Mouse (Mus musculus): ENCODE results near the gene Fgfr2. TPM values are rescaled to one million over a fixed set of nuclear protein-coding genes. Genes with fewer than 3 reads are reported as not detected.
A peak's percentile ranks its signal among the peaks of the same experiment; 100 is the strongest.

The Fgfr2 gene
- total RNA-seq, 2 experiments from 2014 or later, result not detected

DNA sequence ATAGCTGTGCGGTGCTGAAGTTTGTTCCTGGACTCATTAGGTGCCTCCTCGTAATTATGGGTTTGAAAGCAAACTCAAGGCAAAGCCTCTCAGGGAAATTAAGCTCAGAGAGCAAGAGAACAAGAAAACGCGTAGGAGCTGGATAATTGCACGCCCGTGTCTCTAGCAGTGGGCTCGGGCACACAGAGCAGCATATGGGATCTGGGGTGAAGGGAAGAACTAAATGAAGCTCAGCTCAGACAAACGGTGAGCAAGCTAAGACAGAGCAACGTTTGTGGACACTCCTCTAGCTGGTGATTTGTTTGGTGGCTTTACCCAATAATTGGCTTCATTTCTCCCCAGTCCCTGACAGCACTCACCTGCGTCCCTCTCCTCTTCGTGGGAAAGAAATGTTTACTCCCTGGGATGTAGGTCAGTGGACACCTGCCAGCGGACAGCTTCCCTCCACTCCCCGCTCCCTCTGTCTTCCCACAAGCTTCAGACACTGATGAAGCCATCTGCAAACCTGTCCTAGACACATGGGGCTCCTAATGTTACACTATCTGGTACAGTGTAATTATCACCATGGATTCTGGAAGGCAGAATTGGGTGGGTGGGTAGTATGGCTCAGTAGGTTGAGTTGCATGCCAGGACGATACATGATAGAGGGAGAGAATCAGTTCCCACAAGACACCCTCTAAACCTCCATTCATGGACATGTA is 1117.0 kb downstream of the Fgfr2 start:
- no peak for ATAC-seq (replicated peaks; ENCODE audit: poor library complexity)

DNA sequence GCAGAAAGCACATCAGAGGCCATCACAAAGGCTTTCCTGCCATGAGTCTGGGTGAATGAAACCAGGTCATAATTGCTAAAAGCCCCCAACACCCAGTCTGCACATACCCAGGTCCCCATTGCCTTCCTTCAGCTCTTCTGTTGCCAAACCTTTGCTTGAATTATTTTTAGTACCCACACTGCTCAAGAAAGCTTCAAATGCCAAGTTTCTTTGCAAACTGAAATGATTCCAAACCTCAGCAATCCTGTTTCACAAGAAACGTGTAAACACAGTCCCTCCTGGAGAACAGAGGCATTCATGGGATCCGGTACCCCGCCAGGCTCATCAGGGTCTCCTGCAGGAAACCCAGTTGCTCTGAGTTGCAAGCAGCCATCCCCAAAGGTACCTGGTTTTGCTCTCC is 1130.3 kb downstream of the Fgfr2 start:
- no peak for ATAC-seq (replicated peaks; ENCODE audit: poor library complexity)

DNA sequence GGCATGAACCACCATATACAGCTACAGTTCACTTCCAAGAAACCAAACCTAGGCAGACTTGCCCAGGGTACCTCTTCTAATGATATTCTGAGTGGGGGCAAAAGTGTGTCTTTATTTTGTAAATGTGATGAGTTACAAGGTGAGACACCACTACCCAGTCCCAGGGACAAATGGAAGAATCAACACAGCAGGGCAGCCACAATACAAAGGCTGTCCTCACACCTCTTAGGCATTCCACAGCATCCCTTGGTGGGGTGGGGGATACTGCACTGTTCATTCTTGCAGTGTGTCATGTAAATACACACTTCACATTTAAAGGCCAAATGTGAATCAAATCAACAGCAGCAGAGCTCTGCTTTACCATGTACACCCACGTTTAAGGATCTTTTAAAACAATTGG is 1130.9 kb downstream of the Fgfr2 start:
- ATAC-seq (replicated peaks; ENCODE audit: poor library complexity), result no peak

DNA sequence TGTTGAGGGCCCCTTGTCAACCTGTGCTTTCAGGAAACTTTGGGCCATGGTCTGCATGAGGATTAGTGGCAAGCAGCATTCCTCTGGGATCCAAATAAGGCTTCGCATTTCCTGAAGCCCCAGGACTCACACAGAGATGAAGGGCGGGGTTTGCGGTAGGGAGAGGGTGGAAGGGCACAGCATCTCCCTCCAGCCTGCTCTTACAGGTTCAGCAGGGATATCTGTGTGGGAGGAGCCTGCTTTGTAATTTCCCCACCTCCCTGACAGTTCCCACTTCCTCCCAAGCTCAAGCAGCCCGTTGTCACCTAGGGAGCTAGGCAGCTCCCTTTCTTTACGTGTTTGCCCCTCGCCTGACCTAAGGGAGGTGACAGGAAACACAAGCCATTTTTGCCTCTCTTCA is 1134.1 kb downstream of the Fgfr2 start:
- ATAC-seq (replicated peaks; ENCODE audit: poor library complexity), result no peak

DNA sequence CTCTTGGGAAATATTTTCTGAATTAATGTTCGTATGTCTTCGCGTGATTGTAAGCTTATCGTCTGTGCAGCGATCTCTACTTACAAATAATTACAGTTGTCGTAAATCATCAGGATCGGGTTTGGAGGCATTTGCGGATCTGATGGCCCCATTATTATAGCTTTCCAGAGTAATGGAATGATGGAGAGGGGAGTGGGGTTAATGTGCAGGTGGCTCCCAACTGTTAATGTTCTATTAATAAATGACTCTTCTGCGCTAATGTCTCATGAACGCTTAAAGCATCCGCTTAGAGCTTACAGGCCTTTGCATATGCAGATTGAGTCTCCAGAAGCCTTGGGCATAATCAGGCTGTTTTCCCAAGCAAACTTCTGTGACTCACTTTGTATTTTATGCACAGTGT is 1144.5 kb downstream of the Fgfr2 start:
- no peak for ATAC-seq (replicated peaks; ENCODE audit: poor library complexity)

DNA sequence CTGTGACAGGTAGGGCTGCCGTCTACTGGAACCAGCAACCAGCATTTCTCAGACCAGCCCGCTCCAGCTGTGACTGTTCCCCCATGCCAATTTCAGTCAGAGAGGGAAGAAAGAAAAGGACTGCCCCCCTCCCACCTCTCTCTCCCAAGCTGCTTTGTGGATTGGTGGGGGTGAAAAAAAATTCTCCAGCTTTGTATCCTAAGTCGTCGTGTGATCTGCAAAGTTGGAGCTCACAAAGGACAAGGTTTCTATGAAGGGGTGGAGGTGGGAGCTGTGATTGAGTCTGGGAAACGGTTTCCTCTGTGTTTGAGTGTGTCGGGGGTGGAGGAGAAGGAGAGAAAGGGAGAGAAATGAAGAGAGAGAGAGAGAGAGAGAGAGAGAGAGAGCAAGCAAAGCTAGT is 1147.3 kb downstream of the Fgfr2 start:
- ATAC-seq (replicated peaks; ENCODE audit: poor library complexity), result no peak

DNA sequence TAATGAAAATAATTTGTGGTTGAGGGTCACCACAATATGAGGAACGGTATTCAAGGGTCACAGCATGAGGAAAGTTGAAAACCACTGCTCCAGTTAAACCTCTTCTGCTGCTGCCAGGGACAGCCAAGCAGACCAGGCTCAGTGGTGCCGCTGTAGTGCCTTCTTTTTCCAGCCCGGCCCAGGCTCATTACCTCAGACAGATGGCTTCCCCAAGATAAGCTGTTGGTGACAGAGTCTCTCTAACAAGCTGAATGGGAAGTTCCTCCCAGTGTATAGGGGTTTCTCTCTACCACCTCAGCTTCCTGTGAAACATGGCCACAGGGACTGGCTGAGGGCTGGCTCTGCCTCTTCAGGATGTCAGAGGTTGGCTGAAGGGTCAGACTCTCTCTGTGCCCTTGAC is 1152.9 kb downstream of the Fgfr2 start:
- peak; percentile 65 for ATAC-seq (replicated peaks; ENCODE audit: poor library complexity)

DNA sequence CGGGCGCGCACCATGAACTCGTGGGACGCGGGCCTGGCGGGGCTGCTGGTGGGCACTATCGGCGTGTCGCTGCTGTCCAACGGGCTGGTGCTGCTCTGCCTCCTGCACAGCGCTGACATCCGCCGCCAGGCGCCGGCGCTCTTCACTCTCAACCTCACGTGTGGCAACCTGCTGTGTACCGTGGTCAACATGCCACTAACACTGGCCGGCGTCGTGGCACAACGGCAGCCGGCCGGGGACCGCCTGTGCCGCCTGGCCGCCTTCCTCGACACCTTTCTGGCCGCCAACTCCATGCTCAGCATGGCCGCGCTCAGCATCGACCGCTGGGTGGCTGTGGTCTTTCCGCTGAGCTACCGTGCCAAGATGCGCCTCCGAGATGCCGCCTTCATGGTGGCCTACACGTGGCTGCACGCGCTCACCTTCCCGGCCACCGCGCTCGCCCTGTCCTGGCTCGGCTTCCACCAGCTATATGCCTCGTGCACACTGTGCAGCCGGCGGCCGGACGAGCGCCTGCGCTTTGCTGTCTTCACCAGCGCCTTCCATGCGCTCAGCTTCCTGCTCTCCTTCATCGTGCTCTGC is 1156.1 kb downstream of the Fgfr2 start:
- ATAC-seq (replicated peaks; ENCODE audit: poor library complexity), result peak; percentile 21; the same call in 1 of the 2 replicates

DNA sequence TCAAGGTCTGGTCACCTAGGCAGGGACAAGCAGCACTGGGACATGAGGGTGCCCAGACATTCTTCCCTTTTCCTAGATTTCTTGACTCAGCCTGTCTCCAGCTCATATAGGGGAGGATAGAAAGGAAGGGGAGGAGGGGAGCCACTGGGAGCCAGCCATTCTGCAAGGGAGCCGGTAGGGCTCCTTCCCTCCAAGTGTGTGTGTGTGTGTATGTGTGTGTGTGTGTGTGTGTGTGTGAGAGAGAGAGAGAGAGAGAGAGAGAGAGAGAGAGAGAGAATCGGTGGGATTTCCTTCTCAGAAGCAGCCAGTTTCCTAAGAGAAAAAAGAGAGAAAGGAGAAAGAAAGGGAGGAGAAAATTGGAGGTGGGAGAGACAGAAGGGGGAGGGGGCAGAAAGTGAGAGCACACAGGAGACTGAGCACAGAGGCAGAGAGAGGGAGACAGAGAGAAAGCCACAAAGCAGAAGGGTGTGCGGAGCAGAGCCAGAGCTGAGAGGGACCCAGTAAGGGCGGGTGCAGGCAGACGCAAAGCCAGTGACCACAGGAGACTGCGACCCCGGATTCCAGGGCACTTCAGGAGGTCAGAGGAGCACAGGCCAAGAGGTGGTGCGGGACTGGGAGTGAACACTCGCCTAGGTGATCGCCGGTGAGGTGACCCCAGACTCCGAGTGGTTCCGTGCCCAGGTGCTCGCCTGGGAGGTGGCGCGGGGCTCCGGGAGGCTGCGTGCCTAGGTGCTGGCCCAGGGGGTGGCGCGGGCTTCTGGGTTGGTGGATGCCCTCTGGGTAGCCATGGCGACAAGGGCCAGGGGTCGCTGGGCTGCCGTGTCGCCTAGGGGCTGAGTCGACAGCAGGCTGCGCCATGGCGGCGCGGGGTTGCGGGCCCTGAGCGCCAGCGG is 1156.9 kb downstream of the Fgfr2 start, which contains the start of gene Gpr26:
Gpr26 (plus strand) TSS at position 438 of the 893 bp plus-strand sequence.
- ATAC-seq (replicated peaks; ENCODE audit: poor library complexity), result no peak

DNA sequence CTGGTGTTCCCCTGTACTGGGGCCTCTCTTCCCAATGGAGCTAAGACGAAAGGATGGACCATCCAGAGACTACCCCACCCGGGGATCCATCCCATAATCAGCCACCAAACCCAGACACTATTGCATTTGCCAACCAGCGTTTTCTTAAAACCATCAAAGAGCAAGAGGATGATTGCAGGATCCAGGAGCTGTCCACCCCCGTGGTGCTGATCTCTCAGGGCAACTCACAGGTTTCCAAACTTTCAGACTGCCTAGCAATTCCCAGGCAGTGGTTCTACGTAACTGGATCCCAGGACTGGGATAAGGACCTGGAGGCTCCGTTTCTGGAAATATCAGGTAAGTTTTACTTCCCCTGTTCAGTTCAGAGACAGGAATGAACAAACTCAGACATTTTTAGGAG is 1162.6 kb downstream of the Fgfr2 start:
- no peak for ATAC-seq (replicated peaks; ENCODE audit: poor library complexity)

DNA sequence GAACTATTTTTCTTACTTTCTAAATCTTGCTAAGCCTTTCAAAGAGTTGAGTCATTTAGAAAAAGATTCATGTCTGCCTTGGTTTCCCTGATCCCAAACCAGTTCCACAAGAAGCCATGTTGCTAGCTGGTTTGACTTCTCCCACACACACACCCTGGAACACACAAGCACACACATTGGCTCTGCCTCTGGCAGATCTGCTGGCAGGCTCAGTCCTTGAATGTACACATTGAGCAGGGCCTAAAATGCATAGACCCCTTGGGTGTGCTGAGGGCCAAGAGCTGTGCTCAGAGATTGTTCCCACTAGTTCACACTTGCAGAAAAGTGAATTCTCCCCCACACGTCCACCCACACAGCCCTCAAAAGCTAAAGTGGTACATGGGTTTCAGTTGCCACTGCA is 1164.4 kb downstream of the Fgfr2 start:
- ATAC-seq (replicated peaks; ENCODE audit: poor library complexity), result no peak

DNA sequence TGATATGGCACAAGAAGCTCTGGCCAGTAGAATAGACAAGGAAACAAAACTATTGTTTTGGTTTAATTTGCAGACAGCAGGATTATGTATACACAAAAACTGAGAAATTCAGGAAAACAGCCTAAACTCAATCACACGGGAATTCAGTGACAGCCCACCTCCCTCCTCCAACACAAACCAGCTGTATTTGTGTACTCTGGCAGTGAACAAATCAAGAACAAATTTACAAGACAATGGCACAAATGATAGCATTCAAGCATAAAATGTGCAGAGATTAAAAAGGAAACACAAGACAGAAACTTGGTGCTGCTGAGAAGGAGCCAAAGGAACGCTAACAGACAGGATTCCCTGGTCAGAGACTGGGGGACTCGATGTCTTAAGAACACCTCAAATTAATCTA is 1169.7 kb downstream of the Fgfr2 start:
- ATAC-seq (replicated peaks; ENCODE audit: poor library complexity), result no peak

DNA sequence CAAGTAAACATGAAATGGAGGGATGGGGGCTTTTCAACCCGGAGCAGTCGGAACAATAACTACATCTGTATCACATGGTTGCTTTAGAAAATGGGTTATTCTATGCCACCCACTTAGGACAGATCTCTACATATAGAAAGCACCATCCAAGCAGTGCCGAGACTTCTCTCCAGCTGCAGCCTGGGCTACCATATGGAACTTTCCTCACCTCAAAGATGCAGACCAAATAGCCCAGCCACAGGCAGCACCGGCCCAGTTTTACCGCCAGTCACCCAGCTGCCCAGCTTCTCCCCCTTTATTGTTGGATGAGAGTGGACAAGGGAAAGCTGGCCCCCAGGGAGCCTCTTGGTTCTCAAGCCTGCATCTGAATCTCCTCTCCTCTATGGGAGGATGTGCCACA is 1172.0 kb downstream of the Fgfr2 start:
- no peak for ATAC-seq (replicated peaks; ENCODE audit: poor library complexity)

DNA sequence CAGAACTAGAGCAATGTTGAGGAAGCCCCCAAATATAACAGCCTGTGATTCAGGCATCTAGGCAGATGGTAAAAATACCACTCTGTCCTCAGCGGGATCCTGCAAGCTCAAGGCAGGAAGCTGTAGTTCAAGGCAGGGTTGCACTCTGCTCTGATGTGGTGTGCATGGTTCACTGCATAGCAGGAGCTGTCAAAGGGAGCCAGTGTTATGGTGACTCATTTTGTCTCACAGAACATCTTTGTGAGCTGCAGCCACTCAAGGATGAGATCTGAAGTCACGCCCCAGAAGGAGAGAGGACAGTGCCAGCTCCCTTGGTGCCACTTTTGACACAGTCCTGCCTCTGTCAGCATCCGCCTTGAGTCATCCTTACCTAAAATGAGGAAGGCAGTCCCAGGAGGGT is 1185.5 kb downstream of the Fgfr2 start:
- ATAC-seq (replicated peaks; ENCODE audit: poor library complexity), result no peak

DNA sequence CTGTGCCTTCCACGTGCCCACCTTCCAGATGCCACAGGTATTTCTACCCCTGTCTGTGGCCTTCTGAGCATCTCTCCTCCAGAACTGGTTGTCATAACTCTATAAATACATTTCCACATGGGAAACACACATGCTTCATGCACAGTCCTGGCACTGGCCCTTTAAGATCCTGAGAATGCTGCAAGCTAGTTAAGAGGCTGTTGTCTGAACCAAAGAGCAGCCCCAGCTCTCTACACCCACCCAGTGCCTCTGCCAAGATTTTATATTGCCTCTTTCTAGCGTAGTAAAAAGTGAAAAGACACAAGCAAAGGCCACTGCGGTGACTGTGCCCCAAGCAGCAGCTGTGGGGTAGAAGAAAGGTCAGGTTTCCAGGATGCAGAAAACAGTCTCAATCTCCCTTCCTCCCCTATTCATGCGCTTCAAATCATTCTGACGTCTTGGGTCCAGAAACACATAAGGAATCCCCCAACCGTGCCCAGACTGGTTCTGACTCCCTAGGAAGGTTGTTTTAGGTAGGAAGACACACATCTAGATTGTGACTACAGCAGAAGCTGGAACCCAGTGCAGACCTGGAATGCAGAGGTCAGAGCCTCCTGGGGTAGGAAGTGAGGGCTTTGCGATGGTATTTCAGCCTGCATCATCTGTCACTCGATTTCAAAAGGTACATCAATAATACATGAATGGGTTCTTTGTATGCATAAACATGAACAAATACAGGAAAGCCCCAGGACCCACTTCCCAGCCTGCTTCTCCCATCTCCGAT is 1195.7 kb downstream of the Fgfr2 start:
- ATAC-seq (replicated peaks; ENCODE audit: poor library complexity), result no peak

DNA sequence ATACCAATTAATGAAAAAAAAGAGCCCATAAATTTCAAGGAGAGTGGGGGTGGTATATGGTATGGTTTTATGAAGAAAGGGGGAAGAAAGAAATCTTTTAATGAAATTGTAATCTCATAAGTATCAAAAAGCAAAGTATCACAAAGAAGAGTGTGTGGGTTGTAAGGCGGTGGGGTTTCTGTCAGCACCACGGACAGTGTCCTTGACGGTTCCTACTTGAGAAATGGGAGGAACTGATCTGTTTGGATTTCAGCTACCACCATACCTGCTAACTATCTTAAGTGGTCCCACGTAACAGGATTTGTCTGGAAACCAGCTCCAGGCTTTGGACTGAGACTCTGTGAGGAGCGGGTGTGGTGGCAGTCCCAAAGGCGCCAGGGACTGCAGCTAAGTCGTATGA is 1205.8 kb downstream of the Fgfr2 start:
- ATAC-seq (replicated peaks; ENCODE audit: poor library complexity), result no peak

DNA sequence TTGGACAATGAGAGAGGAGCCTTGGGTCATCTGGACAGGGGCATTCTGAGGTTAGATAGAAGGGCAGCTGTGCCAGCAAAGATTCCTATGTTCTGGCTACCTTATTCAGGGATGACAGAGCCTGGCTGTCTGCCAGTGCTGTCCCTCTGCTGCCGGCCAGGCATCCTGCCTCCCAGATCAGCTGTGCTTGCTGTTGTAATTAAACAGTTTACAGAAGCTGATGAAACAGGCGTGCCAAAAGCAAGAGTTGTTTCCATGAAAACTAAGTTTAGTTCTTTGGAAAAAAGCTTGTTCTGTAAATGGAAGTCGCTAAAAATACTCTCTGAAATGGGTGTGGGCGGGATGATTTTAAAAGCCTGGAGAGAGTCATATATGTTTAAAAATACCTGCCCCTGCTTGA is 1213.5 kb downstream of the Fgfr2 start:
- ATAC-seq (replicated peaks; ENCODE audit: poor library complexity), result no peak

DNA sequence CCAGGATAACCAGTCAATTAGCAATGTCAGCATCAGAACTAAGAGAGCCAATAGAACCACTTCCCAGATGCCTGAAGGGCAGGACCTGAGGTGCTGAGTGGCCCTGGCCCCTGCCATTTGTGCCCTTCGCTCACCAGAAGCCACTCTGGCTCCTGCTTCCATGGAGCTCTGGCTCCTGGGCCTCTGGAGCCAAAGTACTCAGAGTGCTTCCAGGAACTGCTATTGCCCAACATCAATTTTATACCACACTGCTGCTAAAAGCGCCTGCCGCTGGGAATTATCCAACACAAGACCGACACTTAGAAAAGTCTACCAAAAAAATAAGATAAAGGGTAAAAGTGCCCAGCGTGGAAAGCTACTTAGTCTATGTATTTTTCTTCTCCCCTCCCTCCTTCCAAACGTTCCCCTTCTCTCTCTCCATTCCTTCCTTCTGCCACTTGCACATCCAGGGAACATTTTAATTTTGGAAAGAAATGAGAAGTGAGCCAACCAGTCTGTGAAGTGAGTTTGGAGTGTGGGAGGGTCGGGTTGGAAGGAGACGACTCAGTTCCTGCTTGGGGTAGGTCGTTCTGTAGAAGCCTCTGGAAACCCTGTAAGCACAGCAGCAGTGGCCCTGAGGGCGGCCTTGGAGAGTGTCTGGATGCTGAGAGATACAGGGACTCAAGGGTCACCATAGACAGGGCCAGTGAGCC is 1216.5 kb downstream of the Fgfr2 start:
- no peak for ATAC-seq (replicated peaks; ENCODE audit: poor library complexity)

DNA sequence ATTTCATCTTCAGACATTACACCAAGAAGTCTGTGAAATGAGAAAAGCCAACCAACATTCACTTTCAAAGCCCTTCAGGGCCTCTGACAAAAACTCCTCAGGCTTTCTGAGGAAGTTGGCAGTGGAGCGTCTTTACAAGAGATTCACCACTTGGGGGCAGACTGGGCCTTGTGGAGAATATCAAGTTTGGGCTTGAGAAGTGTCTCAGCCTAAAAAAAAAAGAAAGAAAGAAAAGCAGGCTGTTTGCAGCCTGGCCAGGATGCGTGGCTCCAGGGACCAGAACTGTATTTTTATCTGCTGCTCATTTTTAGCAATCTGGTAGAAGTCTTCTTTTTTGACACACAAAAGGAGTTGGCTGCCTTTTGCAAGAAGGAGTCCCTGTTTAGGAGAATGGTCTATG is 1223.8 kb downstream of the Fgfr2 start:
- ATAC-seq (replicated peaks; ENCODE audit: poor library complexity), result peak; percentile 68

DNA sequence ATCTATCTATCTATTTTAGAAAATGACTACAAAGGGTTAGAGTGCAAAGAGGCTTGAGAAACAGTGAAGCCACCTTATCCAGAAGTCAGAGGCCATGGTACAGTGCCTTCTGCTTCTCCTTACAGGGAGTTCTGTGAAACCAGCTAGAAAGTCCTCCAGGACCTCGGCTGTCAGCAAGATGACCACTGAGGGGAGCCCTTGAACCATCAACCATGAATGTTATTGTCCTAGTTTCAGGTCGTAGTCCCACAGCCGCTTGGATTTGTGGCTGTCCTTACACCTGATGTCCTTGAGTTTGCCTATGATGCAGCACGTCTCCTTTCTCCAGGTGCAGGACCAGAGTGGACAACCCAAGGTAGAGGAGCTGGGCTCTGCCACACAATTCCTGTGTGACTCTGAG is 1225.9 kb downstream of the Fgfr2 start:
- no peak for ATAC-seq (replicated peaks; ENCODE audit: poor library complexity)

DNA sequence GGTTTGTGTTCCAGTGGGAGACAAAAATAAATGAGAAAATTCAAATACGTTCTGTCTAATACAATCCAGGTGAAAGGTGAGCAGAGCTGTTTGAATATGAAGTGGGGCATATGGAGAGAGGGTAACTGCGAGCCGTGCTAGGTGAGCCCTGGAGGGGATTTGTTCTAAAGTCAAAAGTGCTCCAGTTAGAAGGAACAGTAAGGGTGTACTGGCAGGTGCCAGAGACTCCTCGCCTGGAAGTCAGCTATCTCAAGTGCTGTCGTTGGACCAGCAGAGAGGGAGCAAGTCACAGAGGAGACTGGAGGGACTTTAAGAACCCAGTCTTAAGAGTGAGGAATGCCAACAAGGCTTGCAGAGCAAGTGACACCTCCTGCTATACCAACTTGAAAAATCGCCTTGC is 1240.3 kb downstream of the Fgfr2 start:
- ATAC-seq (replicated peaks; ENCODE audit: poor library complexity), result no peak
